Comparison of ENCODE assay signal across 21 mouse cellular contexts in genomic region chr16:31653616-31654015, GRCm38 (mm10). TPM values are rescaled to one million over a fixed set of nuclear protein-coding genes. Genes with fewer than 3 reads are reported as not detected.
A peak's percentile ranks its signal among the peaks of the same experiment; 100 is the strongest.
DNase-seq lines count a peak whose midpoint lies in the region; ATAC-seq and TF ChIP-seq lines count a peak whose summit lies in the region.
"Had no signal": no experiment of that assay in that cellular context is flagged by ENCODE, and none has a peak within 500 bp of the region (broad histone marks: within the 10 kb centered on the region; RNA-seq: fewer than 3 reads in every experiment).

No protein-coding gene starts in this region.

- H3K9ac ChIP-seq in midbrain, postnatal 0 days (replicated peaks; ENCODE audit: low read length, poor library complexity, severe bottlenecking) = no peak overlapping the region
- H3K9ac ChIP-seq in CH12.LX (ENCODE audit: insufficient read depth, low read depth) = no peak overlapping the region
- no peak overlapping the region for H3K9ac ChIP-seq in MEL (ENCODE audit: control insufficient read depth, low read depth, low read length, poor library complexity, severe bottlenecking)
- H3K9ac ChIP-seq: embryonic facial prominence, embryonic 12.5 days; forebrain, embryonic 13.5 days; forebrain, embryonic 15.5 days; forebrain, postnatal 0 days had no signal

- in situ Hi-C loops in CH12.LX (cut with MboI; ENCODE audit: low pct_ligation_motif_present, low pct_unique_long_range_greater_than_20kb, low sequenced_read_pairs) = no loop called here

- H3K9me3 ChIP-seq in midbrain, embryonic 10.5 days (replicated peaks) = no peaks in the 10 kb centered on the region
- H3K9me3 ChIP-seq in midbrain, postnatal 0 days (ENCODE audit: low read length) = no peaks in the 10 kb centered on the region
- H3K9me3 ChIP-seq in CH12.LX (replicated peaks; ENCODE audit: low read length) = no peaks in the 10 kb centered on the region
- no peaks in the 10 kb centered on the region for H3K9me3 ChIP-seq in MEL (replicated peaks; ENCODE audit: insufficient read depth, low read length)
- H3K9me3 ChIP-seq: embryonic facial prominence, embryonic 10.5 days; embryonic facial prominence, embryonic 12.5 days; forebrain, embryonic 13.5 days; forebrain, embryonic 15.5 days; G1E had no signal

- H3K4me2 ChIP-seq in midbrain, postnatal 0 days (ENCODE audit: low read depth, low read length, poor library complexity, severe bottlenecking) = no peak overlapping the region
- H3K4me2 ChIP-seq in CH12.LX (ENCODE audit: insufficient read depth, low read depth, poor library complexity, severe bottlenecking) = no peak overlapping the region
- H3K4me2 ChIP-seq: embryonic facial prominence, embryonic 12.5 days; forebrain, embryonic 13.5 days; forebrain, embryonic 15.5 days had no signal

- TF ChIP-seq EP300 in CH12.LX (IDR thresholded peaks at IDR 0.05; ENCODE audit: low read length) (no peak), MEL (IDR thresholded peaks at IDR 0.05; ENCODE audit: low read depth in 1 of 2, low read length in 2 of 2) (no peak)

- TF ChIP-seq RAD21 in CH12.LX (IDR thresholded peaks at IDR 0.05; ENCODE audit: low read depth, low read length) = no peak
- TF ChIP-seq RAD21 in MEL (IDR thresholded peaks at IDR 0.05; ENCODE audit: low read depth, low read length) = no peak

- H3K79me2 ChIP-seq in CH12.LX (replicated peaks; ENCODE audit: control insufficient read depth, extremely low read depth, insufficient read depth, poor library complexity, severe bottlenecking) (no peaks in the 10 kb centered on the region), MEL (ENCODE audit: control insufficient read depth, insufficient read depth, low read length, poor library complexity) (no peaks in the 10 kb centered on the region)

- dilution Hi-C loops in CH12.LX (cut with MboI; ENCODE audit: extremely low pct_ligation_motif_present, extremely low pct_unique_long_range_greater_than_20kb, low sequenced_read_pairs) = no loop called here

- peaks cover 26% of the 10 kb centered on the region for H3K4me1 ChIP-seq in midbrain, embryonic 10.5 days
- H3K4me1 ChIP-seq in midbrain, postnatal 0 days (ENCODE audit: insufficient read depth, low read length) = no peaks in the 10 kb centered on the region
- H3K4me1 ChIP-seq in CH12.LX (ENCODE audit: control insufficient read depth in 1 of 2, insufficient read depth in 2 of 2) = no peaks in the 10 kb centered on the region
- H3K4me1 ChIP-seq in MEL (ENCODE audit: control insufficient read depth in 1 of 2, insufficient read depth in 2 of 2, low read length in 2 of 2) = no peaks in the 10 kb centered on the region

- no peaks in the 10 kb centered on the region for H3K36me3 ChIP-seq in midbrain, embryonic 10.5 days
- no peaks in the 10 kb centered on the region for H3K36me3 ChIP-seq in midbrain, postnatal 0 days (ENCODE audit: insufficient read depth, low read length)
- H3K36me3 ChIP-seq in CH12.LX (replicated peaks in 1 of 2; ENCODE audit: control insufficient read depth in 1 of 2, insufficient read depth in 1 of 2, low read length in 1 of 2) (no peaks in the 10 kb centered on the region), MEL (ENCODE audit: control insufficient read depth in 1 of 2, insufficient read depth in 2 of 2, low read length in 2 of 2) (no peaks in the 10 kb centered on the region)
- H3K36me3 ChIP-seq: embryonic facial prominence, embryonic 10.5 days; embryonic facial prominence, embryonic 12.5 days; forebrain, embryonic 15.5 days; G1E had no signal

- TF ChIP-seq POLR2A in CH12.LX (IDR thresholded peaks at IDR 0.05; ENCODE audit: low read depth, low read length) (no peak), MEL (IDR thresholded peaks at IDR 0.05; ENCODE audit: control insufficient read depth in 1 of 2, insufficient read depth in 1 of 2, low read depth in 1 of 2, low read length in 2 of 2, poor library complexity in 1 of 2) (no peak)

- 0 out of 2 replicates have a peak overlapping the region, but pooled peaks have one; percentile 23 for H3K27ac ChIP-seq in midbrain, embryonic 10.5 days (replicated peaks)
- no peak overlapping the region for H3K27ac ChIP-seq in midbrain, postnatal 0 days (ENCODE audit: low read depth, low read length)
- H3K27ac ChIP-seq in CH12.LX (ENCODE audit: insufficient read depth, low read depth) (no peak overlapping the region), MEL (ENCODE audit: control insufficient read depth, low read depth, low read length) (no peak overlapping the region)
- H3K27ac ChIP-seq: embryonic facial prominence, embryonic 10.5 days; embryonic facial prominence, embryonic 12.5 days; forebrain, embryonic 13.5 days; forebrain, embryonic 15.5 days had no signal

- peaks cover 31% of the 10 kb centered on the region for H3K27me3 ChIP-seq in midbrain, embryonic 10.5 days (ENCODE audit: low read depth, poor library complexity, severe bottlenecking)
- no peaks in the 10 kb centered on the region for H3K27me3 ChIP-seq in midbrain, postnatal 0 days (ENCODE audit: insufficient read depth, low read length)
- H3K27me3 ChIP-seq in CH12.LX (replicated peaks) = peaks cover 8% of the 10 kb centered on the region
- H3K27me3 ChIP-seq in MEL (ENCODE audit: control insufficient read depth in 1 of 2, insufficient read depth in 2 of 2, low read length in 2 of 2) = peaks cover 7 to 22% of the 10 kb centered on the region in 2 experiments
- H3K27me3 ChIP-seq: embryonic facial prominence, embryonic 12.5 days; forebrain, embryonic 13.5 days; forebrain, embryonic 15.5 days had no signal

- intact Hi-C loops in left cerebral cortex, postnatal 10 days (cut with DNase I) = no loop called here

- DNase-seq in adrenal gland, postnatal 14 days = peak; percentile 32
- DNase-seq in adrenal gland, adult 8-10 months = no peak
- DNase-seq in midbrain, embryonic 10.5 days (ENCODE audit: low spot score) = no peak
- DNase-seq in midbrain, postnatal 0 days (ENCODE audit: low spot score) = no peak
- DNase-seq in CH12.LX (ENCODE audit: extremely low read depth) (no peak), MEL (ENCODE audit: low read depth, low spot score) (no peak)
- no peak for DNase-seq in left cerebral cortex, postnatal 10 days (ENCODE audit: extremely low spot score in 1 of 2, low spot score in 2 of 2)
- no peak for DNase-seq in urinary bladder, postnatal 36 days (ENCODE audit: low spot score in 2 of 2)
- DNase-seq: B cell, adult 2 months; cerebellum, adult 11-12 months; cerebellum, adult 2 months; cerebellum, adult 9-10 months; cerebellum, postnatal 10 days; cerebellum, postnatal 25 days; forebrain, postnatal 0 days had no signal

- no peak overlapping the region for H3K4me3 ChIP-seq in midbrain, embryonic 10.5 days
- no peak overlapping the region for H3K4me3 ChIP-seq in midbrain, postnatal 0 days (ENCODE audit: low read depth, low read length)
- H3K4me3 ChIP-seq in CH12.LX (replicated peaks in 1 of 3; ENCODE audit: low read depth in 2 of 3, low read length in 2 of 3, poor library complexity in 1 of 3) (no peak overlapping the region), MEL (ENCODE audit: control insufficient read depth in 1 of 2, insufficient read depth in 1 of 2, low read depth in 2 of 2, low read length in 2 of 2) (no peak overlapping the region)
- H3K4me3 ChIP-seq: embryonic facial prominence, embryonic 10.5 days; embryonic facial prominence, embryonic 12.5 days; forebrain, embryonic 13.5 days; forebrain, embryonic 15.5 days had no signal

- ATAC-seq in midbrain, postnatal 0 days (ENCODE audit: low FRiP score) = no peak
- ATAC-seq: CD4-positive, CD25-positive, alpha-beta regulatory T cell, adult 4 months; forebrain, embryonic 13.5 days; forebrain, embryonic 15.5 days; forebrain, postnatal 0 days had no signal

- 86% methylated on average over 5 of the region's 5 CpGs for WGBS in midbrain, embryonic 10.5 days
- 69% methylated on average over 5 of the region's 5 CpGs for WGBS in midbrain, postnatal 0 days

- no peak for TF ChIP-seq CTCF in midbrain, postnatal 0 days (IDR thresholded peaks at IDR 0.05)
- no peak for TF ChIP-seq CTCF in CH12.LX (conservative IDR thresholded peaks at IDR 0.05 in 1 of 2, IDR thresholded peaks at IDR 0.05 in 1 of 2; ENCODE audit: low read depth in 2 of 2, low read length in 2 of 2)
- TF ChIP-seq CTCF in MEL (IDR thresholded peaks at IDR 0.05 in 2 of 3, conservative IDR thresholded peaks at IDR 0.05 in 1 of 3; ENCODE audit: control insufficient read depth in 1 of 3, insufficient read depth in 1 of 3, low read depth in 2 of 3, low read length in 3 of 3, poor library complexity in 1 of 3, severe bottlenecking in 1 of 3) = no peak

TF ChIP-seq in CH12.LX, 34 proteins besides CTCF, POLR2A, EP300 and RAD21:
- peak; percentile 97 for TF ChIP-seq MAFK (IDR thresholded peaks at IDR 0.05; ENCODE audit: insufficient replicate concordance, low read length)
- TF ChIP-seq PAX5 (IDR thresholded peaks at IDR 0.05; ENCODE audit: low read length) = no peak

TF ChIP-seq in MEL, 35 proteins besides CTCF, POLR2A, EP300 and RAD21:
- TF ChIP-seq JUND (IDR thresholded peaks at IDR 0.05; ENCODE audit: low read depth, low read length) (no peak), MAFK (IDR thresholded peaks at IDR 0.05; ENCODE audit: borderline replicate concordance, low read depth, low read length) (peak; percentile 51; the same call in 1 of the 2 replicates)

RNA-seq across cellular contexts. Expression of gene Dlg1, which starts 9.6 kb away (rescaled TPM):
- total RNA-seq in adrenal gland, postnatal 14 days (2021) = 94.7 and 96.5 TPM in 2 replicates
- 100 to 1,000 TPM in 1 of 4 experiments, 10 to 100 TPM in 3; 79.4 to 105 (median 85.4) TPM for total RNA-seq in adrenal gland, adult 8-10 months (2022)
- polyA plus RNA-seq in midbrain, embryonic 10.5 days (2016; fragmentation: Nextera tagmentation; extraction: Ambion mirVana) = 20.0 and 20.3 TPM in 2 replicates
- total RNA-seq in midbrain, postnatal 0 days (2014; rRNA removed) = 24.8 and 25.0 TPM in 2 replicates
- 10.1 and 10.9 TPM in 2 replicates for polyA plus RNA-seq in midbrain, postnatal 0 days (2015; fragmentation: Nextera tagmentation; extraction: Ambion mirVana)
- total RNA-seq in CH12.LX (2012; rRNA removed) (28.7 and 29.0 TPM in 2 replicates), CH12.LX (2014; rRNA removed) (37.4 and 45.7 TPM in 2 replicates), MEL (2012; rRNA removed) (24.9 and 25.7 TPM in 2 replicates)
- polyA plus RNA-seq in CH12.LX (2012; ENCODE audit: insufficient read length, low read depth) (40.7 and 47.9 TPM in 2 replicates), MEL (2012; ENCODE audit: insufficient read depth in 1 of 2, insufficient read length in 2 of 2, low read depth in 1 of 2, low replicate concordance in 2 of 2, missing spikeins in 1 of 2) (10 to 100 TPM; 33.9 to 74.6 TPM)
- 100 to 1,000 TPM; 103 TPM for total RNA-seq in left cerebral cortex, postnatal 10 days (2021)
